Mouse (Mus musculus): ENCODE data around the gene Stab2.

Gene Stab2

GRCm38 (mm10) chr10:86889440-86889839 is 118.4 kb downstream of the Stab2 start:
- no peak for DNase-seq

- DNase-seq: no peak
Observed at GRCm38 (mm10) chr10:86886434-86886833, 121.4 kb downstream of the Stab2 start.

- DNase-seq: no peak
Observed at GRCm38 (mm10) chr10:86881448-86881847, 126.4 kb downstream of the Stab2 start.

GRCm38 (mm10) chr10:86880071-86880806 is 127.6 kb downstream of the Stab2 start:
- no peak for DNase-seq

- peak in 1 of 2 experiments; percentile 17 for DNase-seq
Observed at GRCm38 (mm10) chr10:86878721-86879120, 129.1 kb downstream of the Stab2 start.

GRCm38 (mm10) chr10:86872591-86872990 is 135.2 kb downstream of the Stab2 start:
- DNase-seq: no peak

GRCm38 (mm10) chr10:86872121-86872520 is 135.7 kb downstream of the Stab2 start:
- no peak for DNase-seq

- no peak for DNase-seq
Observed at GRCm38 (mm10) chr10:86863429-86863828, 144.4 kb downstream of the Stab2 start.

GRCm38 (mm10) chr10:86862496-86862895 is 145.3 kb downstream of the Stab2 start:
- DNase-seq: peak; percentile 71 to 75

GRCm38 (mm10) chr10:86860396-86860795 is 147.4 kb downstream of the Stab2 start:
- no peak for DNase-seq

- DNase-seq: no peak
Observed at GRCm38 (mm10) chr10:86853433-86853832, 154.4 kb downstream of the Stab2 start.

GRCm38 (mm10) chr10:86852160-86852559 is 155.7 kb downstream of the Stab2 start:
- DNase-seq: no peak

GRCm38 (mm10) chr10:86849508-86849907 is 158.3 kb downstream of the Stab2 start:
- DNase-seq: no peak

GRCm38 (mm10) chr10:86849087-86849486 is 158.7 kb downstream of the Stab2 start:
- DNase-seq: no peak

GRCm38 (mm10) chr10:86846926-86847467 is 160.8 kb downstream of the Stab2 start:
- DNase-seq: peak; percentile 19 to 57

- no peak for DNase-seq
Observed at GRCm38 (mm10) chr10:86842659-86843058, 165.2 kb downstream of the Stab2 start.

- no peak for DNase-seq
Observed at GRCm38 (mm10) chr10:86838827-86839226, 169.0 kb downstream of the Stab2 start.

- DNase-seq: no peak
Observed at GRCm38 (mm10) chr10:86836784-86837183, 171.0 kb downstream of the Stab2 start.

- no peak for DNase-seq
Observed at GRCm38 (mm10) chr10:86829515-86829914, 178.3 kb downstream of the Stab2 start.

- peak; percentile 70 to 82 for DNase-seq
Observed at GRCm38 (mm10) chr10:86828221-86829135, 179.3 kb downstream of the Stab2 start.

GRCm38 (mm10) chr10:86826929-86827328 is 180.9 kb downstream of the Stab2 start:
- no peak for DNase-seq

GRCm38 (mm10) chr10:86825871-86826522 is 181.8 kb downstream of the Stab2 start:
- DNase-seq: peak; percentile 84 to 88

- peak; percentile 51 to 62 for DNase-seq
Observed at GRCm38 (mm10) chr10:86824871-86825270, 183.0 kb downstream of the Stab2 start.

All from kidney, adult 8-10 months (tissue).